Mouse (Mus musculus) cerebellum, adult 2 months (tissue): ENCODE data around the gene Sfxn4.
A peak's percentile ranks its signal among the peaks of the same experiment; 100 is the strongest.

Experiments used
- CTCF ChIP-seq: fragments of 200-500 bp; IDR thresholded peaks from 2 replicates; pipeline ENCODE4 v1.5.1; 2011; ENCODE audit warnings: low read depth, mild to moderate bottlenecking, control low read depth, low read length, moderate library complexity, borderline replicate concordance; ENCODE audit not compliant: insufficient read depth
- POLR2A ChIP-seq: fragments of 200-500 bp; IDR thresholded peaks from 2 replicates; pipeline ENCODE4 v1.6.1; 2011; ENCODE audit warnings: low read length, control low read depth, borderline replicate concordance; ENCODE audit not compliant: insufficient read depth

DNA sequence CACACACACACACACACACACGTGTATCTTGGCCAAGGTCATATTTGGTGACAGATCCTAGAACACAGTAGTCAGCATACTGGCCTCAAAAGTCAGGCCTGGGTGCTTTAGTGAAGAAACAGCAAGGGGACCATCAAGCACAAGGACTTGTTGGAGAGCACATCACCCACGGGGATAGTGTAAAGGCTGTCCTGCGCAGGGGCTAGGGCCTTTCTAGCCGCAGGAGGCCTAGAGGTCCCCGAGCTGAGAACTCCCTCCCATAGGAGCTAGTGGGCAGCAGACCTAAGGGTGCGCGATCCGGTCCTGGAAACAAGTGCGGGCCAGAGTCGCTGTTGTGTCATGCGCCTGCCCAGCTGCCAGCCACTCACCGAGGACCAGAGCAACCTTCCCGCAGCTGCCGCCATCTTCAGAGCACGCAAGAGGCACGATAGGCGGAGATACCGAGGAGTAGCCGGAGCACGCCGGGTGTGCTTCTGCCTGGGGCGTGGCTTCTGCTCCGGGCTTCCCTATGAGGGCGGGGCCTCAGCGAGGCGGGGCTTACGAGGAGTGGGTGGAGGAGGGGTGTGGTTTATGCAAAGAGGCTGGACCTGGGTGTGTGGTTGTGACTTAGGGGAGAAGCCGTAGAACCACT is 12.9 kb upstream of the Sfxn4 start, which contains the start of gene Prdx3:
- TF ChIP-seq CTCF = no peak
- peak; percentile 75 for TF ChIP-seq POLR2A
